Mouse (Mus musculus) heart, adult 2 months (tissue): ENCODE results near the gene Mapk6.

Source experiments
- CTCF ChIP-seq: fragments of 200-600 bp; IDR thresholded peaks from 2 replicates; pipeline ENCODE4 v1.8.1; 2022; ENCODE audit warnings: antibody characterized with exemption, mild to moderate bottlenecking, moderate library complexity
- EP300 ChIP-seq: fragments of 200-500 bp; IDR thresholded peaks from 2 replicates; pipeline ENCODE4 v1.6.1; 2011; ENCODE audit warnings: low read depth, low read length, control low read depth; ENCODE audit not compliant: insufficient read depth

DNA sequence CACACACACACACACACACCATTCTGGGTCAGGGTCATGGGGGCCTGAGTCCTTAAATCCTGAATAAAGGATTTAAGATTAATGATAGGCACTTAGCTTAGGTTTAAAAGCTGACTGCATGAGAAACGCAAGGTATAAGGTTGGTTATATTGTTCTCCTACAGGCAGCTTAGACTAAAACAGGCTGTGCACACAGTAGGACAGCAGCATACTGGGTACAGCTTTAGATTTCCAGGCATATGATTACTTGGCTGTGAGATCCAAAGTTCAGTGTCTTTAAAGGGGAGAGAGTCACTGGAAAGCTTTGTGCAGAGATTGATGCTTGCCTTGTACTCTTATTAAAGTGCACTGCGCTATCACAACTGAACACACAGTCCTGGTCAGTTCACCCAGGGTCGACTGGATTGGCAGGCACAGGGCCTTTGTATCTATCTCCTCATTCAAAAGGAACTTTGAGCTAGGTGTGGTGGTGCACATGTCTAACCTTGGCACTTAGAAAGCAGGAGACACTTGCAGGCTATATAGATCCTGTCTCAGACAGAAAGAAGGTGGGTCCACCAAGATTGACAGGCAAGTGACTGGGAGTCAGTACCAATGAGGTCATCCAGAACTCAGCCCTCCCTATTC lies 25.4 kb downstream of the Mapk6 start:
- TF ChIP-seq CTCF = no peak
- no peak for TF ChIP-seq EP300
